In the genomic region with DNA sequence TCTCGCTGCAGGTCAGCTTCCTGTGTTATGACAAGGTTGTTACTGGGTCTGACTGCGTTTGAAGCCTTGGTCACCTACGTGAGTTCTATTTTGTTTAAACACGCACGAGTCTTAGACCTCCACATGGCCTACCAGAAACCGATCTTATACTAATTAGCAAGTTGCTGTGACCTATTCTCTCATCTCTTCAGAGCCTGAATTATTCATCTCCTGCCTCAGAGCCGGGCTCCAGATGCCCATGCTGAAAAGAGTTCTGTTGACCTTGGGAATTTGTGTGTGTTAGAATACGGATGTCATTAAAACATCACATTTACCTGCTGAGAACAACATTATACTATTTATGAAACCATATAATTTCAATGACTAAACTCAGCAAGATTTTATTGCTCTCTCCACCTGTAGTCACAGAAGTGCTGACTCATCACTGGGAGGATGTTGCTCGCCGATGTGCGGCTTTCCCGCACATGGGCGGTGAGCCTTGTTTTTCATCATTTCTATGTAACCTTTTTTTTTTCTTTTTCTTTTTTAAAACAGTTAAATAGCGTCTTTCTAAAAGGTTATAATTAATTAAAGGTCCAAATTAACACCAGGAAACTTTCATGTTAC, we compare ENCODE assay signal across 23 mouse cellular contexts.
"Had no signal": no experiment of that assay in that cellular context is flagged by ENCODE, and none has a peak within 500 bp of the region (broad histone marks: within the 10 kb centered on the region; RNA-seq: fewer than 3 reads in every experiment).

No protein-coding gene starts in this region.

- H3K27me3 ChIP-seq: heart, embryonic 13.5 days; heart, embryonic 15.5 days; hindbrain, embryonic 15.5 days; limb, embryonic 15.5 days; liver, embryonic 12.5 days had no signal

- DNase-seq: gastrocnemius, postnatal 14 days; gastrocnemius, postnatal 36 days; heart, adult 18-20 months; heart, postnatal 14 days; heart, postnatal 36 days; kidney, adult 11 months; kidney, adult 8-10 months; kidney, postnatal 10 days; kidney, postnatal 25 days; kidney, postnatal 4 days; left cerebral cortex, postnatal 4 days had no signal

- H3K4me2 ChIP-seq: heart, embryonic 11.5 days; heart, embryonic 13.5 days; heart, embryonic 15.5 days; hindbrain, embryonic 13.5 days; hindbrain, embryonic 15.5 days; limb, embryonic 13.5 days; limb, embryonic 15.5 days; liver, embryonic 12.5 days had no signal

- H3K27ac ChIP-seq: heart, embryonic 13.5 days; heart, embryonic 15.5 days; hindbrain, embryonic 13.5 days; hindbrain, embryonic 15.5 days; hindbrain, postnatal 0 days; layer of hippocampus, adult 2 months; limb, embryonic 13.5 days; limb, embryonic 15.5 days; liver, embryonic 12.5 days; liver, embryonic 14.5 days had no signal

- H3K4me3 ChIP-seq: heart, embryonic 13.5 days; heart, embryonic 15.5 days; hindbrain, embryonic 13.5 days; hindbrain, embryonic 15.5 days; layer of hippocampus, adult 2 months; limb, embryonic 13.5 days; limb, embryonic 15.5 days; liver, embryonic 12.5 days had no signal

- ATAC-seq: hindbrain, postnatal 0 days; intestine, embryonic 16.5 days; liver, embryonic 12.5 days had no signal

- H3K4me1 ChIP-seq: hindbrain, embryonic 13.5 days; liver, embryonic 12.5 days had no signal

- H3K9ac ChIP-seq: heart, embryonic 13.5 days; heart, embryonic 15.5 days; hindbrain, embryonic 13.5 days; hindbrain, embryonic 15.5 days; limb, embryonic 13.5 days; limb, embryonic 15.5 days; liver, embryonic 12.5 days; liver, embryonic 14.5 days had no signal

- H3K9me3 ChIP-seq: heart, embryonic 13.5 days; heart, embryonic 15.5 days; hindbrain, embryonic 13.5 days; hindbrain, embryonic 15.5 days; limb, embryonic 13.5 days; limb, embryonic 15.5 days; liver, embryonic 12.5 days had no signal

- H3K36me3 ChIP-seq: heart, embryonic 13.5 days; heart, embryonic 15.5 days; hindbrain, embryonic 13.5 days; hindbrain, embryonic 15.5 days; limb, embryonic 13.5 days; limb, embryonic 15.5 days; liver, embryonic 12.5 days had no signal
